Mouse (Mus musculus) heart, embryonic 12.5 days (tissue): ENCODE measurements around the gene Clstn2. TPM values are rescaled to one million over a fixed set of nuclear protein-coding genes. Genes with fewer than 3 reads are reported as not detected.

Source experiments
- ATAC-seq: fragments of 200-750 bp; cut with Nextera tagmentation; 2 replicates; pipeline ENCODE4 v1.8.0; 2017; ENCODE audit warnings: moderate TSS enrichment, moderate library complexity; ENCODE audit not compliant: insufficient number of reproducible peaks, low FRiP score
- H3K27ac ChIP-seq: fragments of 300-500 bp; sonication (generic); 2 replicates; pipeline ENCODE4 v1.5.1; 2016; ENCODE audit warnings: mild to moderate bottlenecking, moderate library complexity; ENCODE audit not compliant: poor library complexity, severe bottlenecking
- H3K27me3 ChIP-seq: fragments of 300-500 bp; sonication (generic); replicated peaks from 2 replicates; pipeline ENCODE4 v1.6.1; 2016; ENCODE audit warnings: mild to moderate bottlenecking, moderate library complexity
- H3K36me3 ChIP-seq: fragments of 300-500 bp; sonication (generic); 2 replicates; pipeline ENCODE4 v1.6.1; 2016; ENCODE audit warnings: mild to moderate bottlenecking, moderate library complexity
- H3K4me1 ChIP-seq: fragments of 300-500 bp; sonication (generic); replicated peaks from 2 replicates; pipeline ENCODE4 v1.6.1; 2016; ENCODE audit warnings: mild to moderate bottlenecking
- H3K4me2 ChIP-seq: fragments of 300-500 bp; sonication (generic); 2 replicates; pipeline ENCODE4 v1.6.1; 2016; ENCODE audit warnings: mild to moderate bottlenecking, moderate library complexity
- H3K4me3 ChIP-seq: fragments of 300-500 bp; sonication (generic); 2 replicates; pipeline ENCODE4 v1.5.1; 2016; ENCODE audit warnings: mild to moderate bottlenecking
- H3K9ac ChIP-seq: fragments of 300-500 bp; sonication (generic); 2 replicates; pipeline ENCODE4 v1.6.1; 2016; ENCODE audit warnings: mild to moderate bottlenecking, moderate library complexity
- H3K9me3 ChIP-seq: fragments of 300-500 bp; sonication (generic); replicated peaks from 2 replicates; pipeline ENCODE4 v1.6.1; 2016; ENCODE audit warnings: mild to moderate bottlenecking, moderate library complexity
- WGBS: fragments of 180-500 bp; shearing (Covaris S2); methylation state at CpG from one replicate; pipeline ENCODE4 v1.1.7; 2016; 5-methylcytosine and 5-hydroxymethylcytosine counted together
- polyA plus RNA-seq: library from polyadenylated mRNA; unstranded; fragments of >200 nt; fragmentation: Nextera tagmentation; extraction: Ambion mirVana; gene quantifications from 2 replicates; pipeline ENCODE4 v1.2.1, GENCODE M21; 2016

The Clstn2 gene
- polyA plus RNA-seq, 1 experiment from 2014 or later = 1.2 TPM

- Histone ChIP-seq H3K9ac (no peak overlapping the region), H3K36me3 (no peaks in the 10 kb centered on the region), H3K9me3 (no peaks in the 10 kb centered on the region), H3K4me3 (no peak overlapping the region), H3K4me2 (no peak overlapping the region), H3K4me1 (no peaks in the 10 kb centered on the region), H3K27ac (no peak overlapping the region), H3K27me3 (no peaks in the 10 kb centered on the region)
- 63% methylated on average over 3 of the region's 3 CpGs for WGBS
- no peak for ATAC-seq
Measured at GRCm38 (mm10) chr9:97634831-97635230, 398.1 kb downstream of the Clstn2 start.

- H3K4me3 ChIP-seq = no peak overlapping the region
- ATAC-seq = no peak
- no peaks in the 10 kb centered on the region for H3K9me3 ChIP-seq
- no peaks in the 10 kb centered on the region for H3K27me3 ChIP-seq
- H3K27ac ChIP-seq = no peak overlapping the region
- no peak overlapping the region for H3K4me2 ChIP-seq
- H3K9ac ChIP-seq = no peak overlapping the region
- H3K36me3 ChIP-seq = no peaks in the 10 kb centered on the region
- H3K4me1 ChIP-seq = 0 out of 2 replicates have a peak, but pooled peaks cover 2% of the 10 kb centered on the region
- WGBS = 27% methylated on average over 3 of the region's 3 CpGs
Measured at GRCm38 (mm10) chr9:97629180-97629579, 403.8 kb downstream of the Clstn2 start.

- Histone ChIP-seq H3K9me3 (no peaks in the 10 kb centered on the region), H3K4me1 (0 out of 2 replicates have a peak, but pooled peaks cover 2% of the 10 kb centered on the region), H3K36me3 (no peaks in the 10 kb centered on the region), H3K27me3 (no peaks in the 10 kb centered on the region), H3K4me3 (no peak overlapping the region), H3K9ac (no peak overlapping the region), H3K27ac (no peak overlapping the region), H3K4me2 (no peak overlapping the region)
- WGBS = 61% methylated on average over 6 of the region's 6 CpGs
- no peak for ATAC-seq
Measured at GRCm38 (mm10) chr9:97628361-97628908, 404.5 kb downstream of the Clstn2 start.

GRCm38 (mm10) chr9:97627916-97628315, 405.1 kb downstream of the Clstn2 start:
- Histone ChIP-seq H3K9ac (no peak overlapping the region), H3K4me3 (no peak overlapping the region), H3K9me3 (no peaks in the 10 kb centered on the region), H3K4me2 (no peak overlapping the region), H3K27ac (no peak overlapping the region), H3K27me3 (no peaks in the 10 kb centered on the region), H3K4me1 (0 out of 2 replicates have a peak, but pooled peaks cover 2% of the 10 kb centered on the region), H3K36me3 (no peaks in the 10 kb centered on the region)
- 88% methylated on average over 3 of the region's 3 CpGs for WGBS
- ATAC-seq = no peak

- H3K36me3 ChIP-seq = no peaks in the 10 kb centered on the region
- H3K27me3 ChIP-seq = no peaks in the 10 kb centered on the region
- no peaks in the 10 kb centered on the region for H3K9me3 ChIP-seq
- H3K4me3 ChIP-seq = no peak overlapping the region
- H3K4me1 ChIP-seq = no peaks in the 10 kb centered on the region
- no peak overlapping the region for H3K9ac ChIP-seq
- H3K4me2 ChIP-seq = no peak overlapping the region
- ATAC-seq = no peak
- 68% methylated on average over 7 of the region's 7 CpGs for WGBS
- H3K27ac ChIP-seq = no peak overlapping the region
Measured at GRCm38 (mm10) chr9:97610566-97610965, 422.4 kb downstream of the Clstn2 start.

GRCm38 (mm10) chr9:97603729-97604128, 429.3 kb downstream of the Clstn2 start:
- H3K4me1 ChIP-seq = no peaks in the 10 kb centered on the region
- no peak overlapping the region for H3K4me3 ChIP-seq
- ATAC-seq = no peak
- no peak overlapping the region for H3K9ac ChIP-seq
- H3K9me3 ChIP-seq = no peaks in the 10 kb centered on the region
- no peak overlapping the region for H3K27ac ChIP-seq
- H3K27me3 ChIP-seq = peaks cover 3% of the 10 kb centered on the region; the same call in 1 of the 2 replicates
- H3K4me2 ChIP-seq = no peak overlapping the region
- H3K36me3 ChIP-seq = no peaks in the 10 kb centered on the region
- 83% methylated on average over 8 of the region's 8 CpGs for WGBS

GRCm38 (mm10) chr9:97602476-97602875, 430.5 kb downstream of the Clstn2 start:
- H3K36me3 ChIP-seq = no peaks in the 10 kb centered on the region
- no peak overlapping the region for H3K27ac ChIP-seq
- peaks cover 3% of the 10 kb centered on the region; the same call in 1 of the 2 replicates for H3K27me3 ChIP-seq
- no peak overlapping the region for H3K9ac ChIP-seq
- no peaks in the 10 kb centered on the region for H3K9me3 ChIP-seq
- no peak overlapping the region for H3K4me2 ChIP-seq
- WGBS = 63% methylated on average over 5 of the region's 5 CpGs
- no peaks in the 10 kb centered on the region for H3K4me1 ChIP-seq
- no peak for ATAC-seq
- no peak overlapping the region for H3K4me3 ChIP-seq

- Histone ChIP-seq H3K9ac (no peak overlapping the region), H3K4me1 (no peaks in the 10 kb centered on the region), H3K36me3 (no peaks in the 10 kb centered on the region), H3K4me2 (no peak overlapping the region), H3K9me3 (no peaks in the 10 kb centered on the region), H3K27me3 (peaks cover 3% of the 10 kb centered on the region; the same call in 1 of the 2 replicates), H3K4me3 (no peak overlapping the region), H3K27ac (no peak overlapping the region)
- WGBS = 87% methylated on average over 3 of the region's 3 CpGs
- ATAC-seq = no peak
Measured at GRCm38 (mm10) chr9:97599006-97599405, 434.0 kb downstream of the Clstn2 start.

GRCm38 (mm10) chr9:97590712-97591111, 442.3 kb downstream of the Clstn2 start:
- H3K27ac ChIP-seq = no peak overlapping the region
- no peak overlapping the region for H3K4me3 ChIP-seq
- no peak for ATAC-seq
- no peaks in the 10 kb centered on the region for H3K27me3 ChIP-seq
- no peaks in the 10 kb centered on the region for H3K36me3 ChIP-seq
- no peak overlapping the region for H3K4me2 ChIP-seq
- H3K9ac ChIP-seq = no peak overlapping the region
- 74% methylated on average over 4 of the region's 4 CpGs for WGBS
- peaks cover 4% of the 10 kb centered on the region; the same call in 1 of the 2 replicates for H3K4me1 ChIP-seq
- no peaks in the 10 kb centered on the region for H3K9me3 ChIP-seq

GRCm38 (mm10) chr9:97570881-97571280, 462.1 kb downstream of the Clstn2 start:
- Histone ChIP-seq H3K27ac (no peak overlapping the region), H3K4me2 (no peak overlapping the region), H3K4me3 (no peak overlapping the region), H3K9me3 (no peaks in the 10 kb centered on the region), H3K4me1 (no peaks in the 10 kb centered on the region), H3K27me3 (0 out of 2 replicates have a peak, but pooled peaks cover 3% of the 10 kb centered on the region), H3K36me3 (no peaks in the 10 kb centered on the region), H3K9ac (no peak overlapping the region)
- ATAC-seq = no peak
- 68% methylated on average over 7 of the region's 7 CpGs for WGBS

- no peak overlapping the region for H3K9ac ChIP-seq
- H3K36me3 ChIP-seq = no peaks in the 10 kb centered on the region
- no peaks in the 10 kb centered on the region for H3K9me3 ChIP-seq
- ATAC-seq = no peak
- no peak overlapping the region for H3K4me3 ChIP-seq
- H3K4me1 ChIP-seq = no peaks in the 10 kb centered on the region
- H3K4me2 ChIP-seq = no peak overlapping the region
- H3K27me3 ChIP-seq = 0 out of 2 replicates have a peak, but pooled peaks cover 10% of the 10 kb centered on the region
- 78% methylated on average over 6 of the region's 6 CpGs for WGBS
- no peak overlapping the region for H3K27ac ChIP-seq
Measured at GRCm38 (mm10) chr9:97563121-97563520, 469.9 kb downstream of the Clstn2 start.

GRCm38 (mm10) chr9:97544359-97544758, 488.6 kb downstream of the Clstn2 start:
- H3K9ac ChIP-seq = no peak overlapping the region
- 0 out of 2 replicates have a peak, but pooled peaks cover 6% of the 10 kb centered on the region for H3K27me3 ChIP-seq
- H3K4me3 ChIP-seq = no peak overlapping the region
- no peaks in the 10 kb centered on the region for H3K36me3 ChIP-seq
- H3K9me3 ChIP-seq = no peaks in the 10 kb centered on the region
- WGBS = 70% methylated on average over 4 of the region's 4 CpGs
- 0 out of 2 replicates have a peak, but pooled peaks cover 4% of the 10 kb centered on the region for H3K4me1 ChIP-seq
- H3K4me2 ChIP-seq = no peak overlapping the region
- H3K27ac ChIP-seq = no peak overlapping the region
- peak; percentile 66; the same call in 1 of the 2 replicates for ATAC-seq
